Mouse (Mus musculus) heart, postnatal 4 days (tissue): Measurements from ENCODE around the gene Dll4. TPM values are rescaled to one million over a fixed set of nuclear protein-coding genes. Genes with fewer than 3 reads are reported as not detected.

Source experiments
- total RNA-seq, 2 experiments: library from RNA; stranded (reverse); gene quantifications; 2 replicates each; pipeline ENCODE4 v1.2.3; 2021

Dll4 gene
- total RNA-seq, 2 experiments from 2014 or later, result 19.7 to 20.8 TPM

Other genes starting within 250 kb of the Dll4 start
- gene Rad51, start 213.0 kb upstream of the Dll4 start, total RNA-seq, result 10 to 100 TPM; 16.7 to 18.4 TPM
- 10 to 100 TPM; 16.2 to 18.9 TPM for gene Rmdn3, start 168.8 kb upstream of the Dll4 start, total RNA-seq
- gene Gchfr, start 158.0 kb upstream of the Dll4 start, total RNA-seq, result 1 to 10 TPM; 2.2 to 2.3 TPM
- gene Gm14137, start 151.3 kb upstream of the Dll4 start, total RNA-seq, result not detected
- 10 to 100 TPM; 18.8 to 22.3 TPM for gene Zfyve19, start 117.2 kb upstream of the Dll4 start, total RNA-seq
- 10 to 100 TPM; 12.1 to 13.2 TPM for gene Dnajc17, start 117.0 kb upstream of the Dll4 start, total RNA-seq
- gene Ppp1r14d, start 95.9 kb upstream of the Dll4 start, total RNA-seq, result not detected
- gene Spint1, start 88.4 kb upstream of the Dll4 start, total RNA-seq, result not detected
- not detected for gene Rhov, start 54.5 kb upstream of the Dll4 start, total RNA-seq
- 10 to 100 TPM; 13.9 to 14.0 TPM for gene Vps18, start 37.0 kb upstream of the Dll4 start, total RNA-seq
- gene Chac1, start 25.4 kb downstream of the Dll4 start, total RNA-seq, result under 1 TPM; 0.43 to 0.81 TPM
- 10 to 100 TPM; 15.5 to 16.8 TPM for gene Ino80, start 151.9 kb downstream of the Dll4 start, total RNA-seq
- gene Exd1, start 221.8 kb downstream of the Dll4 start, total RNA-seq, result under 1 TPM; 0.23 to 0.24 TPM
- gene Chp1, start 221.9 kb downstream of the Dll4 start, total RNA-seq, result 10 to 100 TPM; 77.5 to 84.8 TPM